Mouse (Mus musculus): ENCODE measurements around the gene Trmt11.

DNA sequence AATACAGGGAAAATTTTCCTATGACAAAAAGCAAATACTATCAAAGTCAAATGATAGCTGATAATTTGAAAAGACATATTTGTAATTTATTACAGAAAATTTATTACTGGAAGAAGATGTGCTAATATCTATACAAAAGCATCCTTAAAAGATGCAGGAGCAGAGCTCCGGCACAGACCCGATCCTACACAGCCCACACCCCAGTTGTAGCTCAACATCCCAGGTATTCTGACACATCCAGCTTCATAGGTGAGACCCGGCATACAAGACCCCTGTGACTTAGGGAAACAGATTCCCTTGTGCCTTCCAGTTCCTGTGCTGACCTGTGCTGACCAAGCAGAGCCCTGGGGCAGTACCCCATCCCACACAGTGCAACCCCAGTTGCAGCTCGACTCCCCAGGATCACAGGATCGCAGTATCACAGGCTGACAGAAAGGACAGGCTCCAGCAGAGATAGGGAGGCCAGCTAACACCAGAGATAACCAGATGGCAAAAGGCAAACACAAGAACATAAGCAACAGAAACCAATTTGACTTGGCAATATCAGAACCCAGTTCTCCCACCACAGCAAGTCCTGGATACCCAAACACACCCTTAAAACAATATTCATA lies 22.8 kb downstream of the Trmt11 start:
- TF ChIP-seq CTCF (IDR thresholded peaks at IDR 0.05; ENCODE audit: insufficient read depth, low read length) (no peak), POLR2A (IDR thresholded peaks at IDR 0.05; ENCODE audit: borderline replicate concordance, extremely low read depth, low read depth, low read length) (no peak)
